Mouse (Mus musculus) WW6 (cell line): ENCODE results near the gene Cmtm8.

ENCODE experiments used
- DNase-seq: peaks from one replicate; pipeline ENCODE4 v3.0.0-alpha.2; 2013; ENCODE audit warnings: low read depth, low spot score

Gene Cmtm8

GRCm38 (mm10) chr9:114844017-114844662 lies at the start of gene Cmtm8:
TSS of gene Cmtm8 (minus strand) at chr9:114844156.
- peak; percentile 46 for DNase-seq

- DNase-seq: no peak
Measured at GRCm38 (mm10) chr9:114892974-114893373, 49.0 kb upstream of the Cmtm8 start.

DNA sequence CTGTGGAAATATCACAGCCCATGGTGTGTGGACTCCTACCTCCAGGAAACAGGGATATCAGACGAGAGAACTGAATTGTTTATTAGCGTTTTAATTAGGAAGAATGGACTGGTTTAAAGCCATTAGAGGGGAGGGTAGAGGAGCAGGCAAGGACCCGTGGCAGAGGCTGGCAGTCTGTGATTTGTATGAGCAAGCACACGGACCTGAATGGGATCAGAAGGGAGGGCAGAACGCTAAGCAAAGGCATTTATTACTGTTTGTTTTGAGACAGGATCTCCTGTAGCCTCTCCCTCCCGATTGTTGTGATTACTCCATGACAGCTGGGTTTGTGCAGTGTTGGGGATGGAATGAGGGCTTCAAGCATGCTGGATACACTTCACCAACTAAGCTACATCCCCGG lies 46.4 kb upstream of the Cmtm8 start:
- DNase-seq: no peak

GRCm38 (mm10) chr9:114888856-114889407 lies 45.0 kb upstream of the Cmtm8 start:
- no peak for DNase-seq

- peak; percentile 20 for DNase-seq
Measured at GRCm38 (mm10) chr9:114887699-114888098, 43.7 kb upstream of the Cmtm8 start.

- DNase-seq: no peak
Measured at GRCm38 (mm10) chr9:114885991-114886662, 42.2 kb upstream of the Cmtm8 start.

DNA sequence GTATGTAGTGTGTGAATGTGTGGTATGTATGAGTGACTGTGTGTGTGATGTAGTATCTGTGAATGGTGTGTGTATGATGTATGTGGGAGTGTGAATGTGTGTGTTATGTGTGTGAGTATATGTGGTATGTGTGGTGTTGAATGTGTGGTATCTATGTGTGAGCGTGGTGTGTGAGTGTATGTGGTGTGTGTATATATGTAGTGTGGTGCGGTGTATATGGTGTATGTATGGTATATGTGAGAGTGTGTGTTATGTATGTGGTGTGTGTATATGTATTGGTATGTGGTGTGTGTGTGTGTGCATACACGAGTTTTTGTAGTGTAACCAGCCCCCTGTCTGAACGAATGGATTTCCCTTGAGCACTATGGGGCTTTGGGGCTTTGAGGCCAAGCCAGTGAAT lies 41.6 kb upstream of the Cmtm8 start:
- no peak for DNase-seq

DNA sequence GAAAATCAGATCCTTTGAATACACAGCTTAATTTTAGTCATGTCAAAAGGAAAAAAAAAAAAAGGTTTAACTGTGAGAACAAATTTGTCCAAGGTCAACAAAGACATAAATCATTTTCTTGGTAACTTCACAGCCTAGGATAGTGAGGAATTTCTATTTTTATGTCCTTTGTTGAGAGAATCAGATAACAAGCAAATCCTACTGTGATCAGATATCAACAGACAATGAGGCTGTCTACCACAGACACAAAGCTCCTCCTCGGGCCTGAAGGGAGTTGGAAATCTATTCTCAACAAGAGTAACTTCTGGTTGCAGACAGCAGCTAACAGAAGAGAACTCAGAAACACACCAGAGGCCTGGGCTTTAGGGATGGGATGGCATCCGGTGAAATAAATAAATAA lies 38.0 kb upstream of the Cmtm8 start:
- DNase-seq: no peak

DNA sequence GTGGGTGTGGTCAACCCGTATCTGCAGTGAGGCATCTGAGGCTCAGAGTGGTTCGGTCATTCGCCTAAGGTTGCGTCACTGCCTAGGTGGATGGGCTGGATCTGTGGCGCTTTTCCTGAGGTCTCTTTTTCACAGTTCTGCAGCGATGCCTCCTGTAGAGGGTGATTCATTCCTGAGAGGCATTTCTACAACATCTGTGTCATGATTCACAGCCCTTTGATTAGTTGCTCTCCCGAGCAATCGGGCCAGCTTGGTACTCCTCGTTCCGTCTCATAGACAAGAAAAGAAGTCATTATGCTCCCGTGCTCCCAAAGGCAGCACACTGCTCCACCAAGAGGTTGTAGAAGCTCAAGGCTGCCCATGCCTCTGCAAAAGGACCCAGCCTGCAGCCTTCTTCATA lies 11.4 kb upstream of the Cmtm8 start:
- no peak for DNase-seq

DNA sequence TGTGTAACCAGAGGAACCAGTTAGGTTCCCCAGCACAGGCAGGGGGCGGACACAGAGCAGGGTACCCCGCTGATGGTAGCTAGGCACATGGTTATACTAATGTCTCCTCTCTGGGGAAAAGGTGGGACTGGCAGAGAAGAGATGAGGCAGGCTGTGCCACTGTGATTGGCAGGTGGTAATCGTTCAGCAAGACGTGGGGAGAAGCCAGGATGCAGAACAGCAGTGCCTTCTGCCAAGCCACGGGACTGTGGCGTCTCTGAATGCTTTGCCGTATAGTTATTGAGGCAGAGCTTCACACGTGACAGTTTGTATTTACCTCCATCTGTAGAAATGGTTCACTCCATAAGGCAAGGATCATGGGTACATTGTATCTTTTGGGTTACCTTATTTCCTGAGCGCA lies 10.7 kb upstream of the Cmtm8 start:
- no peak for DNase-seq

- no peak for DNase-seq
Measured at GRCm38 (mm10) chr9:114853336-114853735, 9.4 kb upstream of the Cmtm8 start.

- DNase-seq: no peak
Measured at GRCm38 (mm10) chr9:114851419-114852190, 7.6 kb upstream of the Cmtm8 start.

DNA sequence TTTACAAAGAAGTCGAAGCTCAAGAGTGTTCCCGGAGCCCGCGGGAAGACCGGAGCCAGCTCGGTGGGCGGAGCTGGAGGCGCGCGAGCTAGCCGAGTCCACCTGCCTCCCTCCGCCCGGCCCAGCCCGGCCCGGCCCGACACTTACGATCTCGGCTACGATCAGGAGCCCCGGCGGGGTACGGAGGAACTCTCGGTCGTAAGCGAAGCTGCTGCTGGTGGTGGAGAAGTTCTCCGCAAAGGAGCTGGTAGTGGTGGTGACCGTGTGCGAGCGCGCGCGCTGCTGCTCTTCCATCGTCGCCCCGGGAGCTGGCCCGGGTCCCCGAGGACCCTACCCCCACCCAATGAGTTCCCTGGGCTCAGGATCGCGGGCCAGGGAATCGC lies 331 bp downstream of the Cmtm8 start:
- DNase-seq: no peak

DNA sequence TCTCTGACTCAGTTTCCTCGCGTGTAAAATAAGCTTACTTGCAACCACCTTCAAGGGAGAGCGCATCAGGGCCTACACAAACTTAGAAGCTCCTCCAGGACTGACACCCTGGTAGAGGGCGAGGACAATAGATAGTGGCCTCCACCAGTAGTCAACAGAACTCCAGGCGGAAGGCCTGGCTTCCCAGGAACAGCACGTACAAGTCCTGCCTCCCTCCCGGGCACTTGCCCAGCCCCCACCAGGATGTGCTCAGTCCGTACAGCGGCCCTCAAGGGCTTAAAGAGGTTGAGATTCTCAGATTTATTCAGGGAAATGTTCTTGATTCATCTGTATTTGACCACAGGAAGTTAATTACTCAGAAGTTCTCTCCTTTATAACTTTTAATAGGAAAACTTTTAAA lies 1.1 kb downstream of the Cmtm8 start:
- no peak for DNase-seq

DNA sequence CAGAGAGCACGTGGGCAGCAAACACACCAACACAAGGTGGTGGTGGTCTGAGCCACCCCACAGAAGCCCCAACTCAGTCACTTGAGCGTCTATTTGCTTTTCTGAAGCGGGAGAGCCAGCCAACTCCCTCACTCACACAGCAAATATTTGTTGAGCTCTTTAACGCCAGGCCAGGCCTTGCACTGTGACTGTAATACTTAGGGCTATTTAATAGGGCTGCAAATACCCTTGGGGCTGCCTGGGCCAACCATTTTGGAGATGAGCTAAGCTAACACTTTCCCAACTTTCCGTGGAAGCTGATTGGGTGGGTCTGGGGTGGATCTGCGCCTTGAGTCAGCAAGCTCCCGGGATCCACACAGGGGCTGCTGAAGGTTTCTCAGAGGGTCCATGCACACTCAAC lies 1.7 kb downstream of the Cmtm8 start:
- no peak for DNase-seq

DNA sequence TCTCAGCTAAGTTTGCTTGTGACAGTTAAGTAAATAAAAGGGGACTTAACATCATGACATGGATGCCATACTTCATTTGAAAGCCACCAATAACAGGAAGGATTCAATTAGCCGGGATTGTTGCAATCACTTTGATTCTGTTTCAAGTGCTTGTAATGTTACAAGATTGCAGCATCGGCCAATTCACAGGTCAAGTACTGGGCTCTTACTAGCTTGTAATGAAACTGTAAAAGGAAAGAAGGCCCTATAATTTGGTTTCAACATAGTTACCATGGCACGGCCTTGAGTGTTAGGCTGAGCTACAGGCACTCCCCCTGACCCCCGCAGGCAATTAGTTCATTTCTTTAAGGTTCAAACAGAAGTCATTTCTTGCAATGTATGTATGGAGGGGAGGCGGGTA lies 5.1 kb downstream of the Cmtm8 start:
- no peak for DNase-seq

DNA sequence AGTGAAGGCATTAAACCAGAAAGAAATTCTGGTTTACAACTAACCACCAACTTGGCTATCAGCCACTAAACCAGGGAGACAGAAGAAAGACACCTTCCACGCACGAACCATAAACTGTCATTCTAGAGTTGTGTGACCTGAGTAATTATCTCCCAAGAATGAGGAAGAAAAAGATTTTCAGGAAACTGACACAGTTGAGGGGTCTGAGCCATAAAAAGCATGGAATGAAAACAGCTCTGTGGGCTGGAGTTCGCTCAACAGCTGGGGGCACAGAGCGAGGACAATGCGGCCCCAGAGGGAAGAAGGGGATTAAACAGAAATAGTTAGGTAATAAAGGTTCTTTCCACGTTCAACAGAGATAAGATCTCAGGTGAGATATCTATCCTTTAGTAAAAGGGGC lies 12.4 kb downstream of the Cmtm8 start:
- no peak for DNase-seq

DNA sequence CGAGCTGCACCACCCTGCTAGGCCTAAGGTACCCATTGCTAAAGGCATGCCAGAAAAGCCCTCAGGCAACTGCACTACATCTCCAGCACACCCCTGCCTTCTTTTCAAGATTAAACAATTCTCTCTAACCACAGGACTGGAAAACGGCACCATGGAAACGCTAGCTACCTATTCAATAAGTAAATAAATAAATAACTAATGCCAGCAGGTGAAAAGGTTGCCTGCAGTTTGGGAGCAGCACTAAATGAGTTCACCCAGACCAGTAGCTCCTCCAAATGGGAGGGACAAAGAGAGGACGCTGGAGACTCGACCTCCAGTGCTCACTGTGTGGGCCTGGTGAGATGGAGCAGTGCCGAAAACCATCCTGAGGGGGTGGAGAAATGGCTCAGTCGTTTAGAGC lies 13.6 kb downstream of the Cmtm8 start:
- DNase-seq: no peak

DNA sequence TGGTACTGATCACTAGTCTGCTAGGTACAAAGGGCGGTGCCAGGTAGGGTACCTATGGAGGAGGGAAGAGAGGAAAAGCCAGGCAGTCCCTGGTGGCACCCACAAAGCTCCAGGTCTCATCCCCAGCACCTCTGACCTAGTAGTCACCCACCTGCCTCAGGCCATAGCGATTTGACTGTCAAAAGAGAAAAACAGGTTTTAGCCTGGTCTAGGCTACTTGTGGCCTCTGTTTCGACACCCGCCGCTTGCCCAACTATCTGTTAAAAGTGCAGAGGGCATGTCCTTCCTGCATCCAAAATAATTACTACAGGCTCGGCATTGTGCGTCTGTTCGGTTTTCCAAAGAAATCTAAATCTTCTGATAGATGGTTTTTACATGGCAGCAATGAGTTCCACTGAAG lies 14.3 kb downstream of the Cmtm8 start:
- DNase-seq: no peak

GRCm38 (mm10) chr9:114828377-114828776 lies 15.6 kb downstream of the Cmtm8 start:
- no peak for DNase-seq

GRCm38 (mm10) chr9:114827242-114827852 lies 16.6 kb downstream of the Cmtm8 start:
- no peak for DNase-seq

DNA sequence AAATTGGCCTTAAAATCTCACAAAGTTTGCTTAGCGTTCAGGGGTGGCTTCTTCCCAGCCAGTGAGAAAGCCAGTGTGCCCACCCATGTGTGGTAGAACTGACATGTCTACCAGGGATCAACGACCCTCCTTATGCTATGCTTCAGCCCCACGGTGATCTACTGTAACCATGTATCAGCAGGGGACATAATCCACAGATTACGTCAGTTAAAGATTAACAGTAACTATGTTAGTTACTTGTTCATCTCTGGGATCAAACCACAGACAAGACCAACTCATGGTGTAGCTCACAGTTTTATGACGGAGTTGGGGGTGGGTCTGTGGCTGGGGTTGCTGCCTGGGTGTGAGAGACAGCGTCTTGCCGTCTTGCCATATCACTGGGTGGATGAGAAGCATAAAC lies 19.8 kb downstream of the Cmtm8 start:
- DNase-seq: no peak
